ENCODE assay signal across 15 mouse cellular contexts in the genomic region with DNA sequence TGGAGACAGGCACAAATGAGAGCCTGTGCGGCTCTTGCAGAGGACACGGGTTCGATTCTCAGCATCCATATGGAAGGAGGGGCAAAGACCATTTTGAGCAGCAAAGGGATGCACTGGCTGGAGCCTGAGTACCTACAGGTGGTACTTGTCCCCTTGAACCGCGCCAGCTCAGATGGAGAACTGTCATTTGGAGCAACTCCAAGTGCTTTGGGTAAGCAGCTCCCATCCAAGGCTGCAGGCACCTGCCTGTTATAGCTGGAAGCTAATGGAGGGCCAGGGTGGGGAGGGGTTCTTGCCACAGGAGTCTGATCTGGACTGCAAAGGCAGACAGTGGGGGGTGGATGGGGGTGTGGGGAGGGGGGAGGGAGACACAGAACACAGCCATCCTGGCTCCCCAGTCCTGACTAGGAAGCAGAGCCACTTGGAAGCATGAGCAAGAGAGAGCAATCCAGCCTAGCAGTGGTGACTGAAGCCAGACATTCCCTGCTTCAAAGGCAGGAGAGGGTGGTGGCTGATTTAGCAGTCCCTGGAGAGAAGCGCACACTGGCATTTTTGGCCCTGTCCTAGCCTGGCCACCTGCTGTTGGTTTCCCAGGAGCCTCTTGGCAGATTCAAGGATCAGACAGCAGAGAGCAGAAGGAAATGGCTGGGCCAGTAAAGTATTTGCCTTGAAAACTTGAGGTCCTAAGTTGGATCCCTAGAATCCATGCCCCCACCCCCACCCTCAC.
DNase-seq lines count a peak whose midpoint lies in the region; ATAC-seq and TF ChIP-seq lines count a peak whose summit lies in the region.
"Had no signal": no experiment of that assay in that cellular context is flagged by ENCODE, and none has a peak within 500 bp of the region (broad histone marks: within the 10 kb centered on the region; RNA-seq: fewer than 3 reads in every experiment).

No protein-coding gene starts in this region.

- H3K4me2 ChIP-seq in forebrain, embryonic 13.5 days, result no peak overlapping the region
- H3K4me2 ChIP-seq in hindbrain, embryonic 14.5 days (replicated peaks), result no peak overlapping the region
- H3K4me2 ChIP-seq in hindbrain, embryonic 11.5 days (replicated peaks; ENCODE audit: low read depth, low read length), result no peak overlapping the region
- H3K4me2 ChIP-seq: liver, embryonic 15.5 days had no signal

- H3K9ac ChIP-seq in forebrain, embryonic 13.5 days, result no peak overlapping the region
- H3K9ac ChIP-seq in hindbrain, embryonic 14.5 days, result no peak overlapping the region
- no peak overlapping the region for H3K9ac ChIP-seq in hindbrain, embryonic 11.5 days (ENCODE audit: low read depth, low read length)
- H3K9ac ChIP-seq: liver, embryonic 15.5 days had no signal

- no peaks in the 10 kb centered on the region for H3K36me3 ChIP-seq in forebrain, embryonic 10.5 days (replicated peaks)
- H3K36me3 ChIP-seq in forebrain, embryonic 13.5 days (ENCODE audit: poor library complexity, severe bottlenecking), result no peaks in the 10 kb centered on the region
- H3K36me3 ChIP-seq in hindbrain, embryonic 14.5 days (replicated peaks; ENCODE audit: control insufficient read depth, insufficient read depth), result no peaks in the 10 kb centered on the region
- H3K36me3 ChIP-seq in hindbrain, embryonic 11.5 days (ENCODE audit: control insufficient read depth, insufficient read depth, low read length), result no peaks in the 10 kb centered on the region
- no peaks in the 10 kb centered on the region for H3K36me3 ChIP-seq in kidney, adult 2 months (ENCODE audit: control insufficient read depth, insufficient read depth, low read length)
- H3K36me3 ChIP-seq: liver, embryonic 15.5 days had no signal

- no peak overlapping the region for H3K4me3 ChIP-seq in forebrain, embryonic 10.5 days
- no peak overlapping the region for H3K4me3 ChIP-seq in forebrain, embryonic 13.5 days
- H3K4me3 ChIP-seq in hindbrain, embryonic 14.5 days (replicated peaks; ENCODE audit: low read length), result no peak overlapping the region
- H3K4me3 ChIP-seq in hindbrain, embryonic 11.5 days (ENCODE audit: low read depth, low read length), result no peak overlapping the region
- H3K4me3 ChIP-seq in kidney, adult 2 months (ENCODE audit: insufficient read depth, low read depth, low read length), result no peak overlapping the region
- H3K4me3 ChIP-seq: liver, embryonic 15.5 days had no signal

- no peak for ATAC-seq in forebrain, embryonic 13.5 days
- 0 out of 2 replicates have a peak, but pooled peaks have one; percentile 23 for ATAC-seq in hindbrain, embryonic 14.5 days (ENCODE audit: low FRiP score)
- ATAC-seq in hindbrain, embryonic 11.5 days (ENCODE audit: low FRiP score), result no peak
- ATAC-seq: CD4-positive, CD25-positive, alpha-beta regulatory T cell, adult 4 months; forebrain, embryonic 16.5 days had no signal

- no peaks in the 10 kb centered on the region for H3K9me3 ChIP-seq in forebrain, embryonic 10.5 days
- no peaks in the 10 kb centered on the region for H3K9me3 ChIP-seq in forebrain, embryonic 13.5 days (replicated peaks)
- H3K9me3 ChIP-seq in hindbrain, embryonic 14.5 days (ENCODE audit: control insufficient read depth, low read length), result no peaks in the 10 kb centered on the region
- no peaks in the 10 kb centered on the region for H3K9me3 ChIP-seq in hindbrain, embryonic 11.5 days (ENCODE audit: control insufficient read depth, low read length)
- H3K9me3 ChIP-seq: liver, embryonic 15.5 days had no signal

- no peak for TF ChIP-seq POLR2A in kidney, adult 2 months (IDR thresholded peaks at IDR 0.05; ENCODE audit: low read depth, low read length)

- 56% methylated on average over 6 of the region's 6 CpGs for WGBS in forebrain, embryonic 10.5 days
- 65% methylated on average over 6 of the region's 6 CpGs for WGBS in forebrain, embryonic 13.5 days
- whole genome bisulfite sequencing in hindbrain, embryonic 14.5 days, result 65% methylated on average over 6 of the region's 6 CpGs
- 57% methylated on average over 6 of the region's 6 CpGs for WGBS in hindbrain, embryonic 11.5 days
- WGBS in kidney, adult 2 months, result 70% methylated on average over 6 of the region's 6 CpGs

- peak overlapping the region; percentile 32; the same call in 1 of the 2 replicates for H3K27ac ChIP-seq in forebrain, embryonic 10.5 days
- no peak overlapping the region for H3K27ac ChIP-seq in forebrain, embryonic 13.5 days
- H3K27ac ChIP-seq in hindbrain, embryonic 14.5 days, result no peak overlapping the region
- H3K27ac ChIP-seq in hindbrain, embryonic 11.5 days (ENCODE audit: low read depth, low read length), result no peak overlapping the region
- H3K27ac ChIP-seq in kidney, adult 2 months (ENCODE audit: insufficient read depth, low read depth, low read length), result no peak overlapping the region
- H3K27ac ChIP-seq: kidney, postnatal 0 days; liver, embryonic 15.5 days had no signal

- H3K4me1 ChIP-seq in forebrain, embryonic 10.5 days, result peaks cover 45% of the 10 kb centered on the region
- peaks cover 61% of the 10 kb centered on the region for H3K4me1 ChIP-seq in forebrain, embryonic 13.5 days
- peaks cover 35% of the 10 kb centered on the region for H3K4me1 ChIP-seq in hindbrain, embryonic 14.5 days (replicated peaks; ENCODE audit: control insufficient read depth, insufficient read depth, low read length)
- H3K4me1 ChIP-seq in hindbrain, embryonic 11.5 days (replicated peaks; ENCODE audit: control insufficient read depth, insufficient read depth, low read length), result peaks cover 6% of the 10 kb centered on the region
- H3K4me1 ChIP-seq in kidney, adult 2 months (ENCODE audit: control insufficient read depth, insufficient read depth, low read length), result no peaks in the 10 kb centered on the region
- H3K4me1 ChIP-seq: liver, embryonic 15.5 days had no signal

- no peak for DNase-seq in forebrain, embryonic 10.5 days (ENCODE audit: extremely low spot score, low spot score)
- no peak for DNase-seq in hindbrain, embryonic 14.5 days (ENCODE audit: low spot score)
- DNase-seq in hindbrain, embryonic 11.5 days (ENCODE audit: low spot score), result no peak
- peak; percentile 71 for DNase-seq in cerebellum, adult 9-10 months
- peak; percentile 43 for DNase-seq in gastrocnemius, postnatal 25 days
- DNase-seq in retina, postnatal 1 day, result no peak
- DNase-seq in kidney, adult 2 months, result no peak
- DNase-seq: embryo, embryonic 11 days; heart, postnatal 36 days; thymus, postnatal 25 days had no signal

- no peak for TF ChIP-seq CTCF in kidney, adult 2 months (conservative IDR thresholded peaks at IDR 0.05; ENCODE audit: insufficient read depth, insufficient read length, low read depth, low read length)

- peaks cover 26% of the 10 kb centered on the region for H3K27me3 ChIP-seq in forebrain, embryonic 10.5 days (ENCODE audit: poor library complexity, severe bottlenecking)
- no peaks in the 10 kb centered on the region for H3K27me3 ChIP-seq in forebrain, embryonic 13.5 days
- H3K27me3 ChIP-seq in hindbrain, embryonic 14.5 days (ENCODE audit: control insufficient read depth, insufficient read depth, low read length), result no peaks in the 10 kb centered on the region
- H3K27me3 ChIP-seq in hindbrain, embryonic 11.5 days (ENCODE audit: control insufficient read depth, insufficient read depth, low read length), result no peaks in the 10 kb centered on the region
- no peaks in the 10 kb centered on the region for H3K27me3 ChIP-seq in kidney, adult 2 months (replicated peaks; ENCODE audit: control insufficient read depth, insufficient read depth, low read length)
- H3K27me3 ChIP-seq: liver, embryonic 15.5 days had no signal

Comparison
In these comparisons a context has a peak if more than half of its experiments do, and no peak if none do; other contexts are left out.
1. DNase-seq: peak in cerebellum, adult 9-10 months (single experiment) and gastrocnemius, postnatal 25 days (single experiment); none in forebrain, embryonic 10.5 days (single experiment), hindbrain, embryonic 14.5 days (single experiment), hindbrain, embryonic 11.5 days (single experiment), retina, postnatal 1 day (single experiment) and kidney, adult 2 months (single experiment).